ENCODE assay signal across 35 mouse cellular contexts in the genomic region with DNA sequence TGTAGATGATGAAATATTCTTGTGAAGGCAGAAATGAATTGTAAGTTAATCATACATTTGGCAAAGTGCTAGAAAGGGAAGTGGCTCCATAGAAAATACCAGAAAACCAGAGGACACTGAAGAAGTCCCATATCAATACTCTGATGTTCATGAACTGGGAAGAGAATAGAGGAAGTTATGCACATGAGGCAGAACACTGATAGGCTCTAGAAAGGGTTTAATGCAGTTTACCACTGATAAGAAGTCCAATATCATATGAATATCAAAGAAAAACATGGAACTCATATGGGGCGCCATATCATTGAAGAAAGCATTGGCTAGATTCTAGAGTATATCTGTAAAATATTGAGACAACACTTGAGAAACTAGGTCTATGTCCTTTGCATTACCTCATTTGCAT.
"Had no signal": no experiment of that assay in that cellular context is flagged by ENCODE, and none has a peak within 500 bp of the region (broad histone marks: within the 10 kb centered on the region; RNA-seq: fewer than 3 reads in every experiment).

No protein-coding gene starts in this region.

- H3K9me3 ChIP-seq: heart, embryonic 12.5 days; heart, embryonic 13.5 days; heart, embryonic 15.5 days; hindbrain, embryonic 10.5 days; hindbrain, embryonic 12.5 days; hindbrain, embryonic 13.5 days; hindbrain, embryonic 15.5 days; intestine, embryonic 15.5 days; kidney, embryonic 15.5 days had no signal

- H3K4me1 ChIP-seq: heart, embryonic 12.5 days; heart, embryonic 13.5 days; heart, embryonic 15.5 days; hindbrain, embryonic 10.5 days; hindbrain, embryonic 12.5 days; hindbrain, embryonic 13.5 days; hindbrain, embryonic 15.5 days; intestine, embryonic 15.5 days; kidney, embryonic 15.5 days had no signal

- H3K27ac ChIP-seq: heart, embryonic 13.5 days; heart, embryonic 15.5 days; hindbrain, embryonic 10.5 days; hindbrain, embryonic 12.5 days; hindbrain, embryonic 13.5 days; hindbrain, embryonic 14.5 days; hindbrain, embryonic 15.5 days; hindbrain, postnatal 0 days; intestine, embryonic 15.5 days; kidney, embryonic 15.5 days; kidney, postnatal 0 days; layer of hippocampus, adult 2 months; left cerebral cortex, adult 2 months had no signal

- H3K4me2 ChIP-seq: heart, embryonic 11.5 days; heart, embryonic 12.5 days; heart, embryonic 13.5 days; heart, embryonic 15.5 days; hindbrain, embryonic 12.5 days; hindbrain, embryonic 13.5 days; hindbrain, embryonic 14.5 days; hindbrain, embryonic 15.5 days; intestine, embryonic 15.5 days; kidney, embryonic 15.5 days had no signal

- H3K36me3 ChIP-seq: heart, embryonic 12.5 days; heart, embryonic 13.5 days; heart, embryonic 15.5 days; hindbrain, embryonic 10.5 days; hindbrain, embryonic 12.5 days; hindbrain, embryonic 13.5 days; hindbrain, embryonic 15.5 days; intestine, embryonic 15.5 days; kidney, embryonic 15.5 days had no signal

- H3K4me3 ChIP-seq: heart, embryonic 12.5 days; heart, embryonic 13.5 days; heart, embryonic 15.5 days; hindbrain, embryonic 10.5 days; hindbrain, embryonic 12.5 days; hindbrain, embryonic 13.5 days; hindbrain, embryonic 15.5 days; intestine, embryonic 15.5 days; kidney, embryonic 15.5 days; layer of hippocampus, adult 2 months; left cerebral cortex, adult 2 months had no signal

- DNase-seq: heart, postnatal 10 days; heart, postnatal 14 days; heart, postnatal 36 days; heart, postnatal 4 days; kidney, adult 11 months; kidney, adult 18-20 months; kidney, adult 2 months; kidney, adult 8-10 months; kidney, adult 9 months; kidney, postnatal 10 days; kidney, postnatal 14 days; kidney, postnatal 25 days; kidney, postnatal 36 days; kidney, postnatal 4 days; layer of hippocampus, adult 9-11 months; layer of hippocampus, postnatal 36 days had no signal

- H3K27me3 ChIP-seq: heart, embryonic 12.5 days; heart, embryonic 13.5 days; heart, embryonic 15.5 days; hindbrain, embryonic 12.5 days; hindbrain, embryonic 13.5 days; hindbrain, embryonic 15.5 days; intestine, embryonic 15.5 days; kidney, embryonic 15.5 days had no signal

- ATAC-seq: hindbrain, embryonic 16.5 days; hindbrain, postnatal 0 days; inflammation-experienced regulatory T-cells, adult 6 months; intestine, embryonic 15.5 days; intestine, embryonic 16.5 days; intestine, postnatal 0 days had no signal

- H3K9ac ChIP-seq: heart, embryonic 12.5 days; heart, embryonic 13.5 days; heart, embryonic 15.5 days; hindbrain, embryonic 12.5 days; hindbrain, embryonic 13.5 days; hindbrain, embryonic 14.5 days; hindbrain, embryonic 15.5 days; intestine, embryonic 15.5 days; kidney, embryonic 15.5 days had no signal
